Mouse (Mus musculus): ENCODE measurements around the gene Cryba4. TPM values are rescaled to one million over a fixed set of nuclear protein-coding genes. Genes with fewer than 3 reads are reported as not detected.

The Cryba4 gene
- polyA plus RNA-seq (2012; rRNA removed) = 1.1 and 1.2 TPM in 2 replicates

DNA sequence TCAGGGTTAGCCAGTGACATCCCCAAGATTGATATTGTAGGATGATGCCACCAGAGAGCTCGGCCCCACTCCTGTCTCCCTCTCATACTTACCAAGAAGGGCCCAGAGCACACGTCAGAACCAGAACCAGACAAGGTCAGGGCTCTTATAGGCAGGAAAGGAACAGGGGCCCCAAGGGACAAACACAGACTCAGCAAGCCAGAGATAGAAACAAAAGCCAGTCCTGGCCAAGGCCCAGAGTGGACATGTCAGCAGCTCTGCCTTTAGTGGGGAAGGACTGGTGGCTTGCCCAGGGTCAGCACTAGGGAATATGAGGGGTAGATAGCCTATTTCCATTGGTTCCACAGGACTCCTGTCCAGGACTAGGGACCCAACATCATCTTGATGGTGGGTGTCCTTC, at the start of gene Cryba4:
Gene Cryba4 (minus strand): TSS at position 119 of the 400 bp plus-strand sequence.

DNA sequence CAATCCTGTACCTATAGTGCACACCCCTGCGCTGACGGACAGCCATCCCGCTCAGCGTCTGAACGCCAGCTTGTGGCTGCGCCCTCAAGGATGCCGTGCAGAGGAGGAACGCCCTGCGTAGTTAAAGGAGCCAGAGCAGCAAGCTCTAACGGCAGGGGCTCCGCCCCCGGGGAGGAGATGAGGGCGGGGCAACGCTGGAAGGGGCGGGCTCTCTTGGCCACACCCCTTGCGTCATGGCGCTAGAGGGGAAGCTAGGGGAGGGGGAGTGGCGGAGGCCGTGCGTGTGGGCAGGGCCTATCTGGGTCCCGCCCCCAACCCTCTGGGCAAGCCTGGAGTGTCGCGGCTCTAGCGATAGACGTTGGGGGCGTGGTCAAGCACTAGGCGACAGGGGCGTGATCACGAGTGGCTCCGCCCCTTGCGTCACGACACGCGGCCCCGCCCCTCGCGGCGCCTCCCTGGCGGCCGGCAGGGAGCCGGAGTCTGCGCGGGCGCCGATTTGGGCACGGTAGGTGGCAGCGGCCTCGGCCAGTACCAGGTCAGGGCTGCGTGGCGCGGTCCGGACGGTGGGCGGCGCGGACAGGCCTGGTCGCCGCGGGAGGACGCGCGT, 24.1 kb upstream of the Cryba4 start, which contains the start of gene Tpst2:
Gene Tpst2 (plus strand): TSS at position 425 of the 607 bp plus-strand sequence.

GRCm38 (mm10) chr5:112255426-112255825, 3.1 kb upstream of the Cryba4 start, which contains the start of gene Crybb1:
Gene Crybb1 (plus strand): TSS chr5:112255815.

Other genes with a start within 250 kb of the Cryba4 start
- 2.8 and 3.2 TPM in 2 replicates for gene Crybb1, start 3.3 kb upstream of the Cryba4 start, polyA plus RNA-seq (2012; rRNA removed)
- 19.9 TPM in 2 replicates for gene Tpst2, start 24.2 kb upstream of the Cryba4 start, polyA plus RNA-seq (2012; rRNA removed)
- gene Tfip11, start 73.8 kb upstream of the Cryba4 start, polyA plus RNA-seq (2012; rRNA removed) = 32.6 and 33.6 TPM in 2 replicates
- gene Srrd, start 90.5 kb upstream of the Cryba4 start, polyA plus RNA-seq (2012; rRNA removed) = 76.0 and 80.2 TPM in 2 replicates
- 53.6 and 55.9 TPM in 2 replicates for gene Hps4, start 90.6 kb upstream of the Cryba4 start, polyA plus RNA-seq (2012; rRNA removed)
- 0.05 TPM in 1 of 2 replicates, not detected in the other for gene Gm6583, start 103.5 kb upstream of the Cryba4 start, polyA plus RNA-seq (2012; rRNA removed)
- 118 and 122 TPM in 2 replicates for gene Asphd2, start 142.3 kb upstream of the Cryba4 start, polyA plus RNA-seq (2012; rRNA removed)
- gene Gm6588, start 196.9 kb upstream of the Cryba4 start, polyA plus RNA-seq (2012; rRNA removed) = not detected in 2 replicates

Measured in central nervous system, embryonic 18 days (tissue).